Mouse (Mus musculus) myocyte (in vitro differentiated cells): Measurements from ENCODE around the gene Olfr1396.

Source experiments
- CEBPB ChIP-seq: IDR thresholded peaks from 2 replicates; pipeline ENCODE4 v1.6.1; 2011; ENCODE audit warnings: mild to moderate bottlenecking, moderate library complexity; ENCODE audit not compliant: poor library complexity, insufficient read depth, severe bottlenecking
- MAX ChIP-seq: IDR thresholded peaks from one replicate; pipeline ENCODE4 v1.6.1; 2011; ENCODE audit warnings: low read depth, mild to moderate bottlenecking, control low read depth
- MYOG ChIP-seq, 3 experiments: IDR thresholded peaks; one replicate each; pipeline ENCODE4 v1.6.1; 2011; ENCODE audit warnings: control low read depth in 2 of 3, low read depth in 2 of 3, mild to moderate bottlenecking in 2 of 3; ENCODE audit not compliant: insufficient read length in 2 of 3, control insufficient read depth in 1 of 3, insufficient read depth in 1 of 3
- POLR2A ChIP-seq: IDR thresholded peaks from one replicate; pipeline ENCODE4 v1.6.1; 2011; ENCODE audit warnings: low read depth, mild to moderate bottlenecking, control low read depth, moderate library complexity; ENCODE audit not compliant: insufficient read length
- POLR2AphosphoS2 ChIP-seq: IDR thresholded peaks from one replicate; pipeline ENCODE4 v1.6.1; 2011; ENCODE audit warnings: low read depth, control low read depth; ENCODE audit not compliant: insufficient read length
- REST ChIP-seq: IDR thresholded peaks from one replicate; pipeline ENCODE4 v1.6.1; 2011; ENCODE audit warnings: mild to moderate bottlenecking, control low read depth, moderate library complexity; ENCODE audit not compliant: insufficient read depth, insufficient read length
- SRF ChIP-seq: IDR thresholded peaks from one replicate; pipeline ENCODE4 v1.6.1; 2011; ENCODE audit warnings: low read depth; ENCODE audit not compliant: control insufficient read depth, insufficient read length
- TCF12 ChIP-seq: IDR thresholded peaks from one replicate; pipeline ENCODE4 v1.6.1; 2011; ENCODE audit warnings: mild to moderate bottlenecking, control low read depth; ENCODE audit not compliant: poor library complexity, insufficient read depth, severe bottlenecking
- USF1 ChIP-seq: IDR thresholded peaks from one replicate; pipeline ENCODE4 v1.6.1; 2011; ENCODE audit warnings: low read depth, mild to moderate bottlenecking, control low read depth, moderate library complexity

- TF ChIP-seq POLR2AphosphoS2, result no peak
- no peak for TF ChIP-seq POLR2A
- no peak for TF ChIP-seq CEBPB
- TF ChIP-seq USF1, result no peak
- TF ChIP-seq TCF12, result no peak
- TF ChIP-seq MYOG (IDR thresholded peaks at IDR 0.05; ENCODE audit: control insufficient read depth in 1 of 3, insufficient read depth in 1 of 3, insufficient read length in 2 of 3, low read depth in 2 of 3), result no peak
- no peak for TF ChIP-seq MAX
- TF ChIP-seq REST, result no peak
- TF ChIP-seq SRF, result no peak
Measured at GRCm38 (mm10) chr11:49089735-49090507, 24.8 kb downstream of the Olfr1396 start.
